Mouse (Mus musculus) mesoderm, embryonic 11.5 days (tissue): ENCODE data around the gene Stat5b.
"Not testable (repeated sequence)": the region's sequence is repeated elsewhere in the genome, so short reads cannot be mapped to it uniquely, and the experiment has no call there.

ENCODE experiments used
- DNase-seq: peaks from one replicate; pipeline ENCODE4 v3.0.0-alpha.2; 2012; ENCODE audit warnings: low read depth, low spot score

Gene Stat5b

DNA sequence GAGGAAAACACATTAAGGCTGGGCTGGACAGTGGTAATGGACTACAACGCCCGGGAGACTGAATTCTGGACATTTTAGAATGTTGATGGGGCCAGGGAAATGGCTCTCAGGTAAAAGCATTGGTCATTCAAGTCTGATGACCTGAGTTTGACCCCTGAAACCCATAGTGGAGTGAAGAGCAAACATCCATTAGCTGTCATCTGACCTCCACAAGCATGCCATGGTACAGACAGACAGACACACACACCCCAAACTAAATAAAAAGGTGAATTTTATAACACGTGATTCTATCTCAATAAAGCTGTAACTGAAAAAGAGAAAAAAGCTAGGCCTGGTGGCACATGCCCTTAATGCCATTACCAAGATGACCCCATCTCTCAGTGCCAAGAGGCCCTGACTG, 34.2 kb downstream of the Stat5b start:
- no peak for DNase-seq

DNA sequence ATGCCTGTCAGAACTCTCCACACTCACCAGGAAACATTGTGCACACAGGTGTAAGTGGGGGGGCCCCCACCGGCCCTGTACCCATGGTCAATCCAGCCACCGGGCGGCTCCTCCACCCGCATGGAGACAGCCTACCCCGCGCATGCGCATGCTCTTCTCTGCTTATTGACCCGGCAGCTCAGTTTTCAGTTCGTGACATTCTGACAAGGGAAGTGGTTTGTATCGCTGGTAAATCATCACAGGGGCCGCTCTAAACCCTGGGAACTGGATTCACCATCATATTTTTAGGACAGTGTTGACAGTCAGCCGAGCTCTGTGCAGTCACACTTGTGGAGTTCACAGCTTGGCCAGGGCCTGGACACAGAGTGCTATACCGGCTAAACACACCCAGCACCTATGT, 36.0 kb downstream of the Stat5b start:
- DNase-seq = peak; percentile 41

DNA sequence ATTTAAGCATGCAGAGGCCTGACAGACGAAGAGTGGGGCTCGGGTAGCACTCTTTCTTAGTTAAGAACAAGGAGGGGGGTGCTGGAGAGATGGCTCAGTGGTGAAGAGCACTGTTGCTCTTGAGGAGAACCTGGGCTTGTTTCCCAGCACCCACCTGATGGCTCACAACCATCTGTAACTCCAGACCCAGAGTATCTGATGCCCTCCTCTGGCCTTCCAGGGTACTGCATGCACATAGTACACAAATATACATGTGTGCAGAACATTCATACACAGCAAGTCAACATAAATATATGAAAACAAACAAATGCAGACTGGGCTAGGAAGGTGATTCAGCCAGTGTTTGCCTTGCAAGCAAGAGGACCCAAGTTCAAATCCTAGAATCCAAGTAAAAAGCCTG, 39.4 kb downstream of the Stat5b start:
- DNase-seq = no peak

DNA sequence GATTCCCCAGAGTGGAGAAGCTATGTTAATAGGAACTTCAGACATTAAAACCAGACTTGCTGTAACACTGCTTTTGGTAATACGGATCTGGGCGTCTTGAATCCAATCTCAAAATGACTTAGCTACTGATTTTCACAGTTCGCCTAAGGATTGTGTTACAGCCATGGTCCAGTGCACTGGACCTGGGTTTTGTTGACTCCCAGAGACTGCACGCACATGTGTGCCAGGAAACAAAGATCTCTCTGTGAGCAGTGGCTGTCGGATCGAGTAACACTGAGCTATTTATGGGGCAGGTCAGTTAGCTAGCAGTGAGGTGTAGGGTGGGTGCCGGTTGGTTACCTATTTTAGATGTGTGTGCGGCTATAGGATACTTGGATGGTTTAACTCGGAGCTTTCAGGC, 40.0 kb downstream of the Stat5b start:
- DNase-seq = no peak

DNA sequence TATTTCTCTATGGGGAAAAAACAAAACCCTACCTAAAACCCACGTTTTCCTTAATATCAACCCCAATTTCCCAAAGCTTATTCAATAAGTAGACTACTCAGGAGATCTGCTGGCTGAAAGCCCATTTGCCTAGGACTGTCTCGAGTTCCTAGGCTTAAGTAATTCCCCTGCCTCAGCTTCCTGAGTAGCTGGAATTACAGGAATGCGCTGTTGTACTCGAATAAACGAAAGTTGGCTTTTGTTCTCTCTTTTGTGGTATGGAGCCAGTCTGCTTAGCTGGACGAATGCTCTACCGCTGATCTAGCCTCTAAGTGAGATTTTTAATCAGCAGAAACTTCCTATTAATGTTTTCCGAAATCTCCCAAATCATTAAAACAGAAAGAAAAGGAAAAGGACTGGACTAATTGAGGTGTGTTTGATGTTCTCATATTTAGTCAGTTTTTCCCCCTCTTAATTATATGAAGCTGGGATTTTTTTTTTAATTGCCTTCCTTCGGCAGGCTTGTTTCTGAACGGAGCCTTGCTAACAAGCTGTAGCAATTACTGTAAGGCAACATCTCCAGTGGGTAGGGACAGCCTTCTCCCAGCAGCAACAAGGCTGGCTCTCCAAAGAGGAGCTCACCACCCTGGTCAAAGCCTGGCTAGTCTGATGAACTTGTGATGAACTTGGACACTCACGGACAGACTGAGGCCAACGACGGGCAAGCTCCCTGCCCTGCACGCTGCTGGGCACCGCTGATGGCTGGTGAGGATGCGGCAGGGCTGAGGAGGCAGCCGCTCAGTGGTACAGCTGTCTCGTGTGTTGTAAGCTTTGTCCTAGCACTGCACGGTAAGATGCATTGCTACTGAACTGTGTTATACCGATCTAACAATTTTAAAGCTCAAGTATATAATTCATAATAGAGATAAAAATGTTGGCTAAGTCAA, 43.9 kb downstream of the Stat5b start:
- no peak for DNase-seq

DNA sequence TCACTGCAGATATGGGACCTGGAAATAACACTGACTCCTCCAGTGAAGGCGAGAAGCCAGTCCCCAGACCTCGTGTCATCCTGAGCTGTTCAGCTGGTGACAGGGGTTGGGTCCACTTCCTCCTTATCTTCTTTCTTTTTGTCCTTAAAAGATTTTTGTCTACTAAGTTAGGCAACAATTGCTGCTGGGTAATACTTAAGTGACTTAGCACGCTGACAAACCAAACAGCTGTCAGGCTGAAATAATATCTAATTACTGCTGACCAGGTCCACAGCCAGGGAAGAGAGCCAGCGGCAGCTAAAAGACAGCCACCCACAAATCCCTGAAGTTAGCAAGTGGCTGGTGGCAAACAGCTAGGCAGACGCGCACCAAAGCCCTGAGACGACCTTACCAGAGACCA, 45.0 kb downstream of the Stat5b start:
- DNase-seq = no peak

DNA sequence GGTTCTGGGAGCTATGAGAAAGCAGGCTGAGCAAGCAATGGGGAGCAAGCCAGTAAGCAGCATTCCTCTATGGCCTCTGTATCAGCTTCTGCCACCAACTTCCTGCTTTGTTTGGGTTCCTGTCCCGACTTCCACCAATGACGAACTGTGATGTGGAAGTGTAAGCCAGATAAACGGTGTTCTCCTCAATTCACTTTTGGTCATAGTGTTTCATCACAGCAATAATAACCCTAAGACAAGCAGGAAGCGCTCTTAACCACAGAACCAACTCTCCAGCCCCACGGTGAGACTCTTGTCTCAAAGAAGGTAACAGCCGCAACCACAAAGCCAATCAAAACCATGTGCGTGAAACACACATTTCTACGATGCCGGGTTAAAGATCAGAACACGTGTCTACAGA, 46.1 kb downstream of the Stat5b start:
- DNase-seq = no peak

DNA sequence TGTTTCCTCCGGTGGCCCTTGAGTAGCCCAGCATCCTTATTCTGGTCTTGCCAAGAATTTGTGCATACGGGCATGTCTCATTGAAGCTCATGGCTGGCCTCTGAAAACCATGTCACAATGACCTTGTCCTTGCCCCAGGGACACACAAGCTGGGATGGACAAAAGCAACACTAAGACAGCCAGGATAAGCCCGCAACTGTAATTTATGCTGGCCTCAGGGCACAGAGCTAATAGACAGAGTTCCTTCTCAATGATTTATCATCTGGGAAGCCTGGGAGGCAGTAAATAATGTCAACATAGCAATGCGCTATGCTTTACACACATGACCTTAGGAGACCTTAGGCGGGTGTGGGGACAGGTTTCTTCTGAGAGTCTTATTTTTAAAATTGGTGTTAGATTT, 51.1 kb downstream of the Stat5b start:
- DNase-seq = peak; percentile 71

DNA sequence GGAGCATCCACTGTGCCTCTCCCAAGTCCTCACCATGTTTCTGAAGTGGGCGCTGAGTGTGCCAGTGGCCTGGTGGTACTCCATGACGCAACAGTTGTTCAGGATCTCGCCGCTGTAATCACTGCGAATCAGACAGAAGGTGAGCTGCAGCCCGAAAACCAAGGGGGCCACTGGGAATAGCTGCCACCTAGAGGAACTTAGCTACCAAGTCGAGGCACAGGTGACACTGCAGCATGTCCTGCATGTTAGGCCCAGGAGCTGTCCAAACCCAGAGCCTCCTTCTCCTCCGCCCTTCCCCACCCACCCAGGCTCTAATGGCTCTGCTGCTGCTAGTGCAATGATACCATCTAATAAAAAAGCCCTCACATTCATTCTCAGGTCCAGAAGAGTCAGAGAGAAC, 53.9 kb downstream of the Stat5b start:
- DNase-seq = no peak

DNA sequence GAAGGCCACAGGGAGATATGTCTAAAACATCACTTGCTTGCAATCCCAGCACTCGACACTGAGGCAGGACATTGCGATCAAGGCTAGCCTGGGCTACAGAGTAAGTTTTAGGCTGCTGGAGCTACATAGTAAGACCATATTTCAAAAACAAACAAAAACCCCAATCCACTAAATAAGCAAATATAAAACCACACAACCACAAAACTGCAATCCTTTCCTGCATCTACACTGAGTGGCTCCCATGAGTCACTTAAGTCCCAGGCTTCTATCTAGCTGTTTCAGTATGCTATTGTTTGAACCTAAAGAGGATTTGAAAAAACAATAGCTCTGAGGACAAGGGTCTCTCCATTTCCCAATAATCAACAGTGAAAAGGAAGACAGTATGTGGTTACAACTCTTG, 55.1 kb downstream of the Stat5b start:
- DNase-seq = no peak

DNA sequence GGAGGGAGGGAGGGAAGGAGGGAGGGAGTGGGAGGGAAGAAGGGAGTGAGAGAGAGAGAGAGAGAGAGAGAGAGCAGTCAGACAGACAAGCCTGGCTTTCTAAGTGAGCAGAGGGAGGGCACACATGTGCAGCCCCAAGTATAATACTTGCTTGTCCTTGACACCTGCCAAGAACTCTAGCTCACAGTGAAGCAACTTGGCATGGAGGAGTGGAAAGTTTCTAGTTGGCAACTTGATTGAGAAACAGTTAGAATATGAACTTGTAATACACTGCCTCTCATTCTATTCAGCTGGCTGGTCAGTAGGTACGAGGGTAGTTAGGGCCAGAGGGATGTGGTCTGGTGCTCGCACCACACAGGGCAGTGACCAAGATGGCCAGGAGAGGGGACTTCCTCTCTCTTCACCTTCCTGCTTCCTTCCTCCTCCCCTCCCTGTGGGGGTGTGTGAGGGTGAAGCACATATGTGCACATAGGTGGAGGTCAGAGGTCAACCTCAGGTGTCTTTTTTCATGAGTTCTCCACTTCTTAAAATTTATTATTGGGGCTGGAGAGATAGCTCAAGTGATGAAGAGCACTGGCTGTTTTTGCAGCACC, 59.0 kb downstream of the Stat5b start:
- DNase-seq = no peak

DNA sequence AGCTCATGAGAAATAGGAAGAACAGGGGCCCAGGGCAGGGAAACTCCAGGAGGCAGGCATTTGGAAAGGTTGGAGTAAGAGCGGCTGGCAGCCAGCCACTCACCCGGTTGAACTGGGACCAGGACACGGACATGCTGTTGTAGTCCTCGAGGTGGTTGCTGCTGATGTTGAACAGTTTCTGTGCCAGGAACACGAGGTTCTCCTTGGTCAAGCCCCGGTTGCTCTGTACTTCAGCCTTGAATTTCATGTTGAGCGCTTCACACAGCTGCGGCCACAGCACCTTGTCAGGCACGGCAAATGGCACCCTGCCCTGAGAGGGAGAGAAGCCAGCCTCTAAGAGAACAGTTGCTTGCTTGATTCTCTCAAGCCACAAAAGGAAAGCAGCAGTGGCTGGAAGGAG, 59.9 kb downstream of the Stat5b start:
- DNase-seq = not testable (repeated sequence)

DNA sequence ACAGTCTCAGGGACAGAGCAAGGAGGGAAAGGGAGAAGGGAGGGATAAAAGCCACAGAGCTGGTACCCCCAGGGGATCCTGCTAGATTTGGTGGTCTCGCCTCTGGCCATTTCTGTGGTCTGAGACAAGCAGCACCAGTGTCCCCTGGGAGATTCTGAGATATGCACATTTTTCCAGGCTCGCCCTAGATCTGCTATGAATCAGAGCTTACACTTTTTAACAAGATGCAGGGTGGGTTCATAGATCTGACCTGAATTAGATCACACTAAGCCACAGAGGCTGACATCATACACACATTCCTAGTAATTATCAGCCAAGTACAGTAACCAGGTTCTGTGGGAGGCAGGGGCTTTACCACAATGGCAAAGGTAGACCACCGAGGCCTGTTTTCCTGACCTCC, 60.8 kb downstream of the Stat5b start:
- no peak for DNase-seq

DNA sequence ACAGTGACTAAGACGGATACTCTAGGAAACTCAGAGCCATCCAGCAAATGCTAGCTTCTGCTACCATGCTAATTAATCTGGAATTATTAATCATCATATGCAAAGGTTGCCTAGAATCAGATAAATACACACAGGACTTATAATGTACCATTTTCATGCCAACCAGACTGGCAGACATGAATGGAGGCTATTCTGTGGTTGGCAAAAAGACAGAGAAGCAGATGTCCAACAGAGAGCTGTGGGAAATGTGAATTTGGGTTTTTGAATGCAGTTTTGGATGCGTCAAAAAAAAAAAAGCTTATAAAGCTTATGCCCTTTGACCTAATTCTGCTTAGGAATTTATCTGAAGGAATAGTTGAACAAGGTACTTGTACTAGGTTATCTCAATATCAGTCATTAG, 64.8 kb downstream of the Stat5b start:
- no peak for DNase-seq

DNA sequence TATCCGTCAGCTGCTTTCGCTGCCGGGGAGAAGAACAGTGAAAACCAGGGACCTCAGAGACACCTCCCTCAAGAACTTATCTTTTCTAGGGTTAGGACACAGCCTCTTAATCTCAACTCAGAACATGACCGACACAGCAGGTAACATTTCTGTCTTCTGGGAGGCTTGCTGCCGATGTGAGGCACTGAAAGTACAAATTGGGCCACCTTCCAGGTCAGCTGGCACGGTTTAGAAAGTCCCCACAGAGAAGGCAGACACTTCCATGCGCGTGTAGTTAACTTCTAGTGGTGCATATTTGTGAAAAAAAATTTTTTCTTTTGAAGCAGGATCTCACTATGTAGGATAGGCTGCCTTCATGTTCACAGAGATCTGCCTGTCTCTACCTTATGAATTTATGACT, 66.2 kb downstream of the Stat5b start:
- DNase-seq = no peak

DNA sequence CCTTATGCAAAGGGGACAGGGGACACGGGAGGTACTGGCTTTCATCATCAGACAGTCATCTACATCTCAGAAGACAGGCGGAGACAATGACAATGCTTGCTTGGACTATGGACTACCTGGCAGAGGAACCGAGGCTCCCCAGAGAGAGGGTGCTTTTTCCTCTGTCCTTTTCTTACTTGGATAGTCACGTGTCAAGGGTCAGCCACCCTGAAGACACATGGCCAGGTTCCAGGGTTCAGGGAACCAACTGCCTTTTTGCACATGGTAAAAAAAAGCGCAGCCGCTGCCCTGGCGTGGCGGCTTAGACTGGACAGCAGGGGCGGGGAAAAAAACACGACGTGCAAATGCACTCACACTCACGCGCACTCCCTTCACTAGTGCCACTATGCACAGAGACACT, 68.0 kb downstream of the Stat5b start:
- DNase-seq = no peak

DNA sequence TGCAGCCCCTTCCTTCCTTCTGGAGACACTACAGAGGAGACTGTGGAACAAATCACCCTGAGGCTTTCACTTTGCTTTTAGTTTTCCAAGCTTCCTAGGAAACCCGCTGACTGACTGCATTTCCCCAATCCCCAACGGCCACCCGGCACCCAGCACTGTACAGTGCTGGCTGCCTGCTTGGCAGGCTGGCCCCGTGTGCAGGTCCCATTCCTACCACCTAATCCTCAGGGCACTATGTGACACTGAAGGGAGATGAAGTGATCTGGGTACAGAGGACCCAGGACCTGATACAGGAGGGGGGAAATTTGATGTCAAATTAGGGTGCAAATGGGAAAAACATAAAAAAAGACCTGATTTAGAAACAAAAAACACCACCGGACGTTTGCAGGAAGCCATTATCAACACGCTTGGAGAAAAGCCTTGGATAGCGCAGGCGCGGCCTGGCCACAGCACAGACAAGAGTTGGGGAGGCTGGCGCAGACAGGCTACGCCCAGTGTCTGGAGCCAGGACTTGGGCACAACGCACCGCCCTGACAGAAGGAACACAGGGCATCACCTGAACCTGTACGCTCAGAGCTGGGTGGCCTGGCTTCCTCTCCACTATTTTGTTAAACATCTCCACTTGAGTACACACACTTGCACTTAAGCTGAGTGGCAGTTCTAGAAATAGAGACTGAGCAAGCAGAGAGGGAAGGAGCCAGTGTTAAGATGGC, 68.6 kb downstream of the Stat5b start:
- no peak for DNase-seq

DNA sequence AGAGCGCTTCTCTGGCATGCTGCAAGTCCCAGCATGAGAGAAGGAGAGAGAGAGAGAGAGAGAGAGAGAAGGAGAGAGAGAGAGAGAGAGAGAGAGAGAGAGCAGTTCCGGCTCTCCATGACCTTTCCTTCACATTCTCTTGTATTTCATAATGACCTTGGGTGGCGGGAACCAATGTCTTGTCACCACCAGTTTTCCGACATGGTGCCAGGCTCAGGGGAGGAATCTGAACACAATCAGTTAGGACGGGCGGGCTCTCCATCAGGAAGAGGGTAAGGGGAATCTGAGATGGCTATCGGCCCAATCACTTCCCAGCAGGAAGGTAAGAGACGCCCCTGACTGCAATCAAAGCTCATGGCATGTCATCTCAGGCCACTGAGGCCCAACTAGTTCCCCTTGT, 70.3 kb downstream of the Stat5b start:
- DNase-seq = no peak

DNA sequence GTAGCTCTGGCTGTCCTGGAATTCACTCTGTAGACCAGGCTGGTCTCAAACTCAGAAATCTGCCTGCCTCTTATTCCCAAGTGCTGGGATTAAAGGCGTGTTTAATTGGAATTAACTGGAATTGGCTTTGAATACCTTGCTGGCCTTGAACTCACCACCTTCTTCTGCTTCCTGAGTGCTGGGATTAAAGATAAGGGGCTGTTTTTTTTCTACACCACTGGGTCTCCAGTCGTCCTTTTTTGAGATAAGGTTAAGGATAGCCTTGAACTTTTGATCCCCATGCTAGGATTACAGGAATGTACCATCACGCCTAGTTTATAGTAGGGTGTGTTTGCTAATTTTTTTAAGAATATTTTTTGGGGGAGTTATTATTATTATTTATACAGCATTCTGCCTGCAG, 72.5 kb downstream of the Stat5b start:
- no peak for DNase-seq

DNA sequence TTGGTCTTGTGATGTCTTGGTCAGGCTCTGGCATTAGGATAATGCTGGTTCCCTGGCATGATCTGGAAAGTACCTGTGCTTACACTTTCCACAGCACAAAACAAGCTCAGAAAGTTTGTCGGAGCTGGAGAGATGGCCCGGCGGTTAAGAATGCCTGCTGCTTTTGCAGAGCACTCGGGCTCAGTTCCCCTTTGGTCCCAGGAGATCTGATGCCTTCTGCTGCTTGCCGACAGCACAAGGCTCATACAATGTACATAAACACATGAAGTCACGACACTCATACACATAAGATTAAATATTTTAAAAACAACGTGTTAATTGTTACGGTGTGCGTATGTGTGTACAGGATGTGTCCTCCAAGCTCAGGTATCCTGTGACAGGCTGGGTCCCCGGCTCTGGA, 74.6 kb downstream of the Stat5b start:
- DNase-seq = no peak

DNA sequence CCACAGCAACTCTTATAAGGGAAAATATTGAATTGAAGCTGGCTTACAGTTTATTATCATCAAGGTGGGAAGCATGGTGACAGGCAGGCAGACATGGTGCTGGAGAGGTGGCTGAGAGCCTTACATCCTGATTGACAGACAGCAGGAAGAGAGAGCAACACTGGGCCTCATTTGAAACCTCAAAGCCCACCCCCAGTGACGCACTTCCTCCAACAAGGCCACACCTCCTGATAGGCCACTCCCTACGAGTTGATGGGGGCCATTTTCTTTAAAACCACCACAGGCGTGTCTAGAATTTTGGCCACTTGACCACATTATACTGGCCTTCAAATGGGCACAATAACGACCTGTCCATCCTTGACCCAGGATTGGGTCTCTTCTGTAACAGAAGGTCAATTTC, 76.3 kb downstream of the Stat5b start:
- DNase-seq = no peak

DNA sequence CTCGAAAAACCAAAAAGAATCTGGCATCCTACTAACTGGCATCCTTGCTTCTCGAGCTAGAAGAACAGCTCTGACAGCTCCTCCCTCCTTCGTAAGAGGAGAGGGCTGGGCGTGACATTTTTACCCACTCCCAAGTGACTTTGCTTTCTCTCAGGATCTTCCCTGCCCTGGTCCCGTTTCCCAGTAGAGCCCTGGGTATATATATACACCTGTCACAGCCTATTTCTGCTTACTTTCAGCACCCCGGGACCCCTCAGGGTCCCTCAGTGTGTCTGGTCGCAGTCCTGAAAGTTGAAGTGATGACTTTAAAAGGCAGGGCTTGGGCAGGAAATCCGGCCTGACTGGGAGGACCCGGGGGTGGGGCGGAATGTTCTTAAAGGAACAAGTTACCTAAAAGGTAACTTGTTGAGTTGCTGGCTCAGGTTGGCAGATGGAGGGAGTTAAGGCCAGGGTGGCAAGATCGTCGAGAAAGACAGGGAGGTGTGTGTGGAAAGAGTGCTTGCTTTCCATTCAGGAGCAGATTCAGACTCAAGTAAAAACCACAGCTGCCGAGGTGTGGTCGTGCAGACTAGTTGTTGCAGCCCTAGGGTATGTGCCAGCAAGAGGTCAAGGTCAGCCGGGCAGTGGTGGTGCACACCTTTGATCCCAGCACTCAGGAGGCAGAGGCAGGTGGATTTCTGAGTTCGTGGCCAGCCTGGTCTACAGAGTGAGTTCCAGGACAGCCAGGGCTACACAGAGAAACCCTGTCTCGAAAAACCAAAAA, 79.7 kb downstream of the Stat5b start, which contains the start of gene Ghdc:
TSS of gene Ghdc (minus strand) at position 312 of the 763 bp plus-strand sequence.
- DNase-seq = peak; percentile 30
